Mouse (Mus musculus) heart, adult 18-20 months (tissue): ENCODE measurements around the gene Mapk8ip1. TPM values are rescaled to one million over a fixed set of nuclear protein-coding genes. Genes with fewer than 3 reads are reported as not detected.
"Not testable (repeated sequence)": the region's sequence is repeated elsewhere in the genome, so short reads cannot be mapped to it uniquely, and the experiment has no call there.

Experiments
- DNase-seq, 2 experiments: peaks; one replicate each; pipeline ENCODE4 v3.0.0; 2021 to 2022; ENCODE audit warnings: mixed read lengths in 1 of 2
- total RNA-seq, 2 experiments: library from RNA; stranded (reverse); gene quantifications; 2 replicates each; pipeline ENCODE4 v1.2.3; 2021

Mapk8ip1 gene
- total RNA-seq, 2 experiments from 2014 or later = 3.2 to 3.7 TPM

- DNase-seq = peak; percentile 80 to 90
Measured at GRCm38 (mm10) chr2:92424462-92425308, 23.6 kb upstream of the Mapk8ip1 start.

- DNase-seq = peak; percentile 97 to 98
Measured at GRCm38 (mm10) chr2:92423702-92424461, 22.8 kb upstream of the Mapk8ip1 start.

- DNase-seq = no peak
Measured at GRCm38 (mm10) chr2:92423156-92423555, 22.1 kb upstream of the Mapk8ip1 start.

GRCm38 (mm10) chr2:92422388-92423135 is 21.5 kb upstream of the Mapk8ip1 start:
- DNase-seq = peak in 1 of 2 experiments; percentile 32

- DNase-seq = peak; percentile 50 to 61
Measured at GRCm38 (mm10) chr2:92421723-92422387, 20.8 kb upstream of the Mapk8ip1 start.

GRCm38 (mm10) chr2:92411705-92412104 is 10.6 kb upstream of the Mapk8ip1 start:
- DNase-seq = peak in 1 of 2 experiments; percentile 32

GRCm38 (mm10) chr2:92408309-92409045 is 7.4 kb upstream of the Mapk8ip1 start:
- no peak for DNase-seq

GRCm38 (mm10) chr2:92405687-92406086 is 4.6 kb upstream of the Mapk8ip1 start:
- no peak for DNase-seq

GRCm38 (mm10) chr2:92404737-92405136 is 3.7 kb upstream of the Mapk8ip1 start:
- no peak for DNase-seq

- DNase-seq = no peak
Measured at GRCm38 (mm10) chr2:92403776-92404319, 2.8 kb upstream of the Mapk8ip1 start.

- DNase-seq = no peak
Measured at GRCm38 (mm10) chr2:92402591-92403326, 1.7 kb upstream of the Mapk8ip1 start.

GRCm38 (mm10) chr2:92400682-92401081 is 381 bp downstream of the Mapk8ip1 start:
- DNase-seq = no peak

GRCm38 (mm10) chr2:92399877-92400276 is 1.2 kb downstream of the Mapk8ip1 start:
- not testable (repeated sequence) for DNase-seq

GRCm38 (mm10) chr2:92397436-92397835 is 3.6 kb downstream of the Mapk8ip1 start:
- DNase-seq = no peak

GRCm38 (mm10) chr2:92395535-92395934 is 5.5 kb downstream of the Mapk8ip1 start:
- no peak for DNase-seq

GRCm38 (mm10) chr2:92392318-92393264 is 8.5 kb downstream of the Mapk8ip1 start:
- no peak for DNase-seq

- DNase-seq = no peak
Measured at GRCm38 (mm10) chr2:92391703-92392317, 9.3 kb downstream of the Mapk8ip1 start.

GRCm38 (mm10) chr2:92391116-92391515 is 9.9 kb downstream of the Mapk8ip1 start:
- no peak for DNase-seq
